Mouse (Mus musculus) activated CD4-positive, CD25-positive, alpha-beta regulatory T cell, adult 4 months (primary cell): ENCODE measurements around the gene Gm21679. TPM values are rescaled to one million over a fixed set of nuclear protein-coding genes. Genes with fewer than 3 reads are reported as not detected.
"Not testable (repeated sequence)": the region's sequence is repeated elsewhere in the genome, so short reads cannot be mapped to it uniquely, and the experiment has no call there.

Experiments
- ATAC-seq: one replicate; pipeline ENCODE4 v1.8.0; 2017
- polyA plus RNA-seq, 2 experiments: library from polyadenylated mRNA; unstranded; fragments of 100-300 nt; shearing (Covaris generic); gene quantifications; one replicate each; pipeline ENCODE4 v1.2.1; 2017

Gene Gm21679
- polyA plus RNA-seq = not detected

DNA sequence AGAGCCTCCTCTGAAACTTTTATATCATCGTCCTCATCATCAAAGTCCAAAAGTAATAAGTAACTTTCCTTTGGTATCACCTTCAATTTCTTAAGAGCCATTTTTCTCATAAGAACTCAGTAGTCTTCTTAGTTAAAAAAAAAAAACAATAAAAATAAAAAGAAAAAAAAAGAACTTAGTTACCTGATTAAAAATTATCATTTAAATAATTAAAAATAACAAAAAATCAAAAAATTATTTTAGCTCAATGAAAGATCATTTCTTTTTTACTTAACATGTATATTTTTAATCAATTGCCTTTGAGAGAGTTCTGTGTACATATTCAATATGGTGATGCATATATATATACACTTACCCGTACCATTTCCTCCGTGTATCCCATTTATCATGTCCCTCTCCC lies at the start of gene Gm21679:
TSS of gene Gm21679 (minus strand) at position 101 of the 400 bp plus-strand sequence.
- not testable (repeated sequence) for ATAC-seq
